Mouse (Mus musculus) ES-E14 (cell line): Measurements from ENCODE around the gene Mrtfa. TPM values are rescaled to one million over a fixed set of nuclear protein-coding genes. Genes with fewer than 3 reads are reported as not detected.

Experiments
- DNase-seq: peaks from one replicate; pipeline ENCODE4 v3.0.0-alpha.2; 2013; ENCODE audit warnings: low read depth, low spot score
- H3K27ac ChIP-seq: 2 replicates; pipeline ENCODE4 v1.5.1; 2012; ENCODE audit warnings: low read depth, mild to moderate bottlenecking, low read length, moderate library complexity, mixed read lengths; ENCODE audit not compliant: poor library complexity, insufficient read depth, severe bottlenecking
- H3K36me3 ChIP-seq: 2 replicates; pipeline ENCODE4 v1.6.1; 2012; ENCODE audit warnings: mild to moderate bottlenecking, low read length, moderate library complexity, mixed read lengths; ENCODE audit not compliant: control insufficient read depth, poor library complexity, insufficient read depth, severe bottlenecking
- H3K4me1 ChIP-seq, 2 experiments: fragments of 150-350 bp in 1 of 2; sonication (generic) in 1 of 2; 2 replicates each; pipeline ENCODE4 v1.6.1; 2012; ENCODE audit warnings: low read length in 2 of 2, mild to moderate bottlenecking in 1 of 2, mixed read lengths in 1 of 2; ENCODE audit not compliant: control insufficient read depth in 2 of 2, insufficient read depth in 2 of 2, poor library complexity in 1 of 2
- H3K4me3 ChIP-seq, 2 experiments: fragments of 150-350 bp in 1 of 2; sonication (generic) in 1 of 2; 2 replicates each; pipeline ENCODE4 v1.5.1; 2012; ENCODE audit warnings: low read length in 2 of 2, low read depth in 1 of 2, mild to moderate bottlenecking in 1 of 2, mixed read lengths in 1 of 2; ENCODE audit not compliant: insufficient read depth in 1 of 2, poor library complexity in 1 of 2, severe bottlenecking in 1 of 2
- H3K9ac ChIP-seq: 2 replicates; pipeline ENCODE4 v1.6.1; 2012; ENCODE audit warnings: low read depth, mild to moderate bottlenecking, low read length, mixed read lengths; ENCODE audit not compliant: poor library complexity, insufficient read depth, severe bottlenecking
- H3K9me3 ChIP-seq: fragments of 150-350 bp; sonication (generic); 2 replicates; pipeline ENCODE4 v1.6.1; 2012; ENCODE audit warnings: low read depth, mild to moderate bottlenecking, low read length; ENCODE audit not compliant: control insufficient read depth, insufficient read depth
- CHD2 ChIP-seq: IDR thresholded peaks from 2 replicates; pipeline ENCODE4 v1.6.1; 2014; ENCODE audit warnings: mild to moderate bottlenecking, low read depth, low read length, inconsistent platforms
- HCFC1 ChIP-seq: IDR thresholded peaks from 2 replicates; pipeline ENCODE4 v1.6.1; 2012; ENCODE audit warnings: low read length, inconsistent platforms, borderline replicate concordance; ENCODE audit not compliant: insufficient read depth
- MAFK ChIP-seq: IDR thresholded peaks from 2 replicates; pipeline ENCODE4 v1.6.1; 2014; ENCODE audit warnings: mild to moderate bottlenecking, low read depth, low read length, inconsistent platforms; ENCODE audit not compliant: insufficient read depth
- ZC3H11A ChIP-seq: IDR thresholded peaks from 2 replicates; pipeline ENCODE4 v1.6.1; 2012; ENCODE audit warnings: low read depth, mild to moderate bottlenecking, inconsistent platforms, low read length, borderline replicate concordance
- ZNF384 ChIP-seq: IDR thresholded peaks from 2 replicates; pipeline ENCODE4 v1.6.1; 2012; ENCODE audit warnings: low read depth, low read length, inconsistent platforms
- in situ Hi-C, 2 experiments: fragments of 600-800 bp; cut with MboI; formaldehyde crosslinking; loops; one replicate each; pipeline ENCODE4 v1.15.1; 2025; ENCODE audit warnings: low sequenced_read_pairs in 2 of 2, inconsistent platforms in 1 of 2; ENCODE audit not compliant: unreplicated experiment in 2 of 2
- total RNA-seq: library from RNA; depleted of rRNA; stranded (reverse); fragments of 300-350 nt; gene quantifications from 2 replicates; pipeline ENCODE4 v1.2.3, GENCODE M21; 2012

Mrtfa gene
- total RNA-seq, 1 experiment = 16.7 TPM

- Histone ChIP-seq H3K36me3 (no peaks in the 10 kb centered on the region), H3K9ac (no peak overlapping the region), H3K4me1 (no peaks in the 10 kb centered on the region), H3K27ac (no peak overlapping the region), H3K4me3 (no peak overlapping the region), H3K9me3 (no peaks in the 10 kb centered on the region)
- DNase-seq = no peak
- TF ChIP-seq ZNF384 (no peak), HCFC1 (no peak), MAFK (no peak), ZC3H11A (no peak), CHD2 (no peak)
- in situ Hi-C loops = no loop called here
These were observed 6.6 kb upstream of the Mrtfa start for GRCm38 (mm10) chr15:81197197-81197596.

- in situ Hi-C loops = no loop called here
- no peaks in the 10 kb centered on the region; a peak in 1 of 4 replicates for H3K4me1 ChIP-seq
- DNase-seq = no peak
- no peak overlapping the region for H3K4me3 ChIP-seq
- TF ChIP-seq ZC3H11A = no peak
- TF ChIP-seq HCFC1 = no peak
- no peak for TF ChIP-seq MAFK
- no peak for TF ChIP-seq CHD2
- TF ChIP-seq ZNF384 = no peak
- H3K27ac ChIP-seq = no peak overlapping the region
- H3K36me3 ChIP-seq = no peaks in the 10 kb centered on the region
- H3K9me3 ChIP-seq = no peaks in the 10 kb centered on the region
- no peak overlapping the region for H3K9ac ChIP-seq
These were observed 4.9 kb upstream of the Mrtfa start for GRCm38 (mm10) chr15:81195447-81195846.

DNA sequence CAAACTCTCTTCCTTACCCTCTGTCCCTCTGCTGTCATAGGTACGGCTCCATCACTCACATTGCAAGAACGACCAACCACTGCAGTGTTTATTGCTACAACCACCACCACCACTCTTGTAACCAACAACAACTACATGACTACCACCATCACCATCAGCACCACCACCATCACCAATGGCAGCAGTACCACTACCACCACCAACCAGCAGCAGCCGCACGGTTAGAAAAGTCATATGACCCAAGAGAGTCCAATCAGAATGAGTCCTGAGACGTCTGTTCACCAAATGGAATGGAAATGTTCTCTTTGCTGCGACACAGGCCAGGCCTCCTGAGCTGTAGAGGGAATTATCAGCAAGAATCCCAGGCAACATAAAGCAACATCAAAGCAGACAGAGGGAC is 4.2 kb upstream of the Mrtfa start:
- in situ Hi-C loops = no loop called here
- Histone ChIP-seq H3K9ac (no peak overlapping the region), H3K27ac (no peak overlapping the region), H3K4me1 (no peaks in the 10 kb centered on the region; a peak in 1 of 4 replicates), H3K9me3 (no peaks in the 10 kb centered on the region), H3K36me3 (no peaks in the 10 kb centered on the region), H3K4me3 (no peak overlapping the region)
- TF ChIP-seq ZC3H11A = no peak
- no peak for TF ChIP-seq ZNF384
- TF ChIP-seq CHD2 = no peak
- TF ChIP-seq MAFK = no peak
- TF ChIP-seq HCFC1 = no peak
- DNase-seq = no peak

DNA sequence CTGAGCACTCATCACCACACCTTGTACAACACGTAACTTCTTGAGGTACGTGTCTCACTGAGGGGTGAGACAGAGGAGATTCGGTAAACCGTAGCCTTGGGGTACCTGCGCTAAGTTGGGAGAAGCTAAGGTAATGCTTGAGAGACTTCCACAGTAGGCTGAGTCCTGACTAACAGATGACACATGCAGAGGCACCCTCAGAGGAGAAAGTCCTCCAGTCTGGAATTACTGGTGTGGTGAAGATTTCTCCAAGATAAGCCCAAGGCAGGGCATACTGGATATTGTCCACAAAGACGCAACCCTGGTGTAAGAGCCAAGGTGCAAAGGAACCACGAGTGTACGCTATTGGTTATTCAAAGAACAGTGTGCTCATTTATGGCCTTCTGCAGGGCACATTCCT is 2.3 kb upstream of the Mrtfa start:
- DNase-seq = no peak
- H3K4me1 ChIP-seq = peaks cover 0 to 2% of the 10 kb centered on the region in 2 experiments; a peak in 2 of 4 replicates
- no peak overlapping the region for H3K9ac ChIP-seq
- no peak overlapping the region for H3K27ac ChIP-seq
- no peak for TF ChIP-seq HCFC1
- TF ChIP-seq CHD2 = no peak
- TF ChIP-seq ZNF384 = no peak
- TF ChIP-seq ZC3H11A = no peak
- no peak for TF ChIP-seq MAFK
- no peaks in the 10 kb centered on the region for H3K9me3 ChIP-seq
- in situ Hi-C loops = no loop called here
- H3K36me3 ChIP-seq = no peaks in the 10 kb centered on the region
- no peak overlapping the region for H3K4me3 ChIP-seq

GRCm38 (mm10) chr15:81192316-81192715 is 1.8 kb upstream of the Mrtfa start:
- no peaks in the 10 kb centered on the region for H3K9me3 ChIP-seq
- in situ Hi-C loops = no loop called here
- H3K4me3 ChIP-seq = no peak overlapping the region

More at GRCm38 (mm10) chr15:81192316-81192715, 1.8 kb upstream of the Mrtfa start:
- Histone ChIP-seq H3K9ac (no peak overlapping the region), H3K27ac (no peak overlapping the region), H3K36me3 (no peaks in the 10 kb centered on the region), H3K4me1 (peaks cover 0 to 2% of the 10 kb centered on the region in 2 experiments; a peak in 2 of 4 replicates)
- TF ChIP-seq ZNF384 (no peak), HCFC1 (no peak), MAFK (no peak), CHD2 (no peak), ZC3H11A (no peak)
- DNase-seq = no peak
